Comparison of ENCODE assay signal across 14 mouse cellular contexts in the genomic region with DNA sequence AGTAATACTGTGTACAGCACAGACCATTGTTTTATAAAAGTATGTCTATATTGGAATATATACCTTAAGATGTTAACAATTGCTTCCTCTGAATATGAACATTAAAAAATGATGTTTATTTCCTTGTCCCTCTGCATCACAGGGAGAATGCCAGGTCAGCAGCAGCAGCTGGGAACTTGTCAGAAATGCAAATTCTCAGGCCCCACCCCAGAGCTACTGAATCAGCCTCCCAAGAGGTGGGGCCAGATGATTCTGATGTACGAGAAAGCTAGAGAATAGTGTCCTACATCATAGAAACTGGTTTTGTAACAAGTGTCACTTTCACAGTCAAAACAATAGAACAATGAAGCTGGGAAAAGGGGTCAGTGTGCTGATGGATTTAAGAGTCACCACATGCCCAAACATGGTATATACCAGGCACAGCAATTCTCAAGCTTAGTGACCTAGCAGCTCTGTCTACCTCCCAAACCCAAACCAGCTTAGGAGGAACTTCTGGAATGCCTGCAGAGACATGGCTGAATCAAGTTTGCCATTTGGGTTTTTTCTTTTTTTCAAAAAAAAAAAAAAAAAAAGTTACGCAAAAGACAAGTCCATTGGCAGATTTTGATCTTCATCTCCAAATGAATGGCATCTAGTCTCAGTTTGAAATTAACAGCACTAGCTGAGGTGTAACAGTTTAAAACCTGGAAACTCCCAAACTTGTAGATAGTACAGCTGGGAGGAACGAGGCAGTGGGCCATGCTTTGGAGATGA.
"Had no signal": no experiment of that assay in that cellular context is flagged by ENCODE, and none has a peak within 500 bp of the region (broad histone marks: within the 10 kb centered on the region; RNA-seq: fewer than 3 reads in every experiment).

No protein-coding gene starts in this region.

- H3K27me3 ChIP-seq: kidney, embryonic 15.5 days; limb, embryonic 15.5 days; neural tube, embryonic 12.5 days; stomach, embryonic 15.5 days had no signal

- H3K4me2 ChIP-seq: kidney, embryonic 15.5 days; limb, embryonic 15.5 days; neural tube, embryonic 12.5 days; stomach, embryonic 15.5 days had no signal

- H3K4me1 ChIP-seq: limb, embryonic 15.5 days; neural tube, embryonic 12.5 days had no signal

- DNase-seq: kidney, adult 2 months; kidney, postnatal 25 days; lung, adult 18-20 months; lung, postnatal 36 days; midbrain, embryonic 14.5 days; right cerebral cortex, postnatal 14 days; thymus, postnatal 4 days had no signal

- H3K4me3 ChIP-seq: kidney, embryonic 15.5 days; left cerebral cortex, adult 2 months; limb, embryonic 15.5 days; midbrain, embryonic 10.5 days; neural tube, embryonic 12.5 days; stomach, embryonic 15.5 days had no signal

- H3K9me3 ChIP-seq: kidney, embryonic 15.5 days; limb, embryonic 15.5 days; midbrain, embryonic 10.5 days; neural tube, embryonic 12.5 days; stomach, embryonic 15.5 days had no signal

- H3K27ac ChIP-seq: kidney, embryonic 15.5 days; left cerebral cortex, adult 2 months; limb, embryonic 15.5 days; liver, embryonic 14.5 days; midbrain, embryonic 10.5 days; neural tube, embryonic 12.5 days; stomach, embryonic 15.5 days had no signal

- H3K36me3 ChIP-seq: kidney, embryonic 15.5 days; limb, embryonic 15.5 days; midbrain, embryonic 10.5 days; neural tube, embryonic 12.5 days; stomach, embryonic 15.5 days had no signal

- H3K9ac ChIP-seq: kidney, embryonic 15.5 days; limb, embryonic 15.5 days; liver, embryonic 14.5 days; neural tube, embryonic 12.5 days; stomach, embryonic 15.5 days had no signal
